Mouse (Mus musculus) liver, postnatal 0 days (tissue): ENCODE measurements around the gene Lgr6. TPM values are rescaled to one million over a fixed set of nuclear protein-coding genes. Genes with fewer than 3 reads are reported as not detected.

Source experiments
- ATAC-seq: fragments of 200-750 bp; cut with Nextera tagmentation; 2 replicates; pipeline ENCODE4 v1.8.0; 2017; ENCODE audit warnings: mild to moderate bottlenecking, moderate library complexity
- DNase-seq: peaks from one replicate; pipeline ENCODE4 v3.0.0-alpha.2; 2016
- H3K27ac ChIP-seq: fragments of 300-500 bp; sonication (generic); 2 replicates; pipeline ENCODE4 v1.5.1; 2014; ENCODE audit warnings: antibody characterized with exemption, moderate library complexity, mild to moderate bottlenecking, low read depth
- H3K27me3 ChIP-seq: fragments of 300-500 bp; sonication (generic); 2 replicates; pipeline ENCODE4 v1.6.1; 2014; ENCODE audit warnings: low read length, control low read depth, mixed read lengths; ENCODE audit not compliant: insufficient read depth
- H3K36me3 ChIP-seq: fragments of 300-500 bp; sonication (generic); replicated peaks from 2 replicates; pipeline ENCODE4 v1.6.1; 2014; ENCODE audit warnings: mild to moderate bottlenecking, control low read depth, low read length, moderate library complexity, mixed read lengths; ENCODE audit not compliant: insufficient read depth
- H3K4me1 ChIP-seq: fragments of 300-500 bp; sonication (generic); 2 replicates; pipeline ENCODE4 v1.6.1; 2014; ENCODE audit warnings: antibody characterized with exemption, mild to moderate bottlenecking, control low read depth; ENCODE audit not compliant: insufficient read depth
- H3K4me2 ChIP-seq: fragments of 300-500 bp; sonication (generic); 2 replicates; pipeline ENCODE4 v1.6.1; 2014; ENCODE audit warnings: low read depth, mild to moderate bottlenecking, low read length, moderate library complexity, mixed read lengths
- H3K4me3 ChIP-seq: fragments of 300-500 bp; sonication (generic); 2 replicates; pipeline ENCODE4 v1.5.1; 2014; ENCODE audit warnings: low read depth, low read length
- H3K9ac ChIP-seq: fragments of 300-500 bp; sonication (generic); replicated peaks from 2 replicates; pipeline ENCODE4 v1.6.1; 2014; ENCODE audit warnings: mild to moderate bottlenecking, moderate library complexity
- H3K9me3 ChIP-seq: fragments of 300-500 bp; sonication (generic); 2 replicates; pipeline ENCODE4 v1.6.1; 2016; ENCODE audit warnings: mild to moderate bottlenecking, control low read depth, low read length, mixed read lengths
- CTCF ChIP-seq: sonication (generic); IDR thresholded peaks from 2 replicates; pipeline ENCODE4 v1.5.1; 2016; ENCODE audit warnings: antibody characterized with exemption, low read depth
- EP300 ChIP-seq: IDR thresholded peaks from 2 replicates; pipeline ENCODE4 v1.6.1; 2016; ENCODE audit warnings: antibody characterized with exemption, low read depth, mild to moderate bottlenecking
- WGBS: fragments of 180-500 bp; shearing (Covaris S2); extraction: QIAGEN DNeasy Blood & Tissue Kit; methylation state at CpG from one replicate; pipeline ENCODE4 v1.1.7; 2014; ENCODE audit not compliant: insufficient replicate concordance; 5-methylcytosine and 5-hydroxymethylcytosine counted together
- polyA plus RNA-seq: library from polyadenylated mRNA; unstranded; fragments of >200 nt; fragmentation: Nextera tagmentation; extraction: Ambion mirVana; gene quantifications from 2 replicates; pipeline ENCODE4 v1.2.1, GENCODE M21; 2015

Gene Lgr6
- polyA plus RNA-seq, 1 experiment from 2014 or later = 0.32 TPM

DNA sequence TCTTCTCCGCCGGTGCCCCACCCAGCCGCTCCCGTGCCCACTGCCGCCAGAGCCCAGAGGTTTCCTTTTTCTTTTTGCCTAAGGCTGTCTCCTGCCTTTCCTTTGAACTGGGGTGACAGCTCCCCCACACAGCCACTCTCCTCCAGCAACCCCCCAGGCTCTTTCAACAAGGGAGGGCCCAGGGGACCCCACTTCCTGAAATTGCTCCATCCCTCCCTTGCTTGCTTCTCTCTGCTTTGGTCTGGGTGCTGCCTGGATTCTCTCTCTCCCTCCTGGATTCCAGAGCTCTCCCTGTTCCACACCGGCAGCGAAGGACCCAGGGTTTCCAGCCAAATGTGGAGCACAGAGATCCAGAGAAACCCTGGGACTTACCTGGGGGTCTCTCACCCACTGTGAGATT lies 4.7 kb downstream of the Lgr6 start:
- no peaks in the 10 kb centered on the region for H3K36me3 ChIP-seq
- 67% methylated on average over 7 of the region's 7 CpGs for WGBS
- peaks cover 4% of the 10 kb centered on the region; the same call in 1 of the 2 replicates for H3K4me1 ChIP-seq
- ATAC-seq (no peak), DNase-seq (no peak)
- H3K27ac ChIP-seq = no peak overlapping the region
- no peak for TF ChIP-seq EP300
- no peak for TF ChIP-seq CTCF
- no peak overlapping the region for H3K4me2 ChIP-seq
- no peaks in the 10 kb centered on the region for H3K9me3 ChIP-seq
- H3K4me3 ChIP-seq = no peak overlapping the region
- H3K9ac ChIP-seq = no peak overlapping the region
- H3K27me3 ChIP-seq = peaks cover 45% of the 10 kb centered on the region

DNA sequence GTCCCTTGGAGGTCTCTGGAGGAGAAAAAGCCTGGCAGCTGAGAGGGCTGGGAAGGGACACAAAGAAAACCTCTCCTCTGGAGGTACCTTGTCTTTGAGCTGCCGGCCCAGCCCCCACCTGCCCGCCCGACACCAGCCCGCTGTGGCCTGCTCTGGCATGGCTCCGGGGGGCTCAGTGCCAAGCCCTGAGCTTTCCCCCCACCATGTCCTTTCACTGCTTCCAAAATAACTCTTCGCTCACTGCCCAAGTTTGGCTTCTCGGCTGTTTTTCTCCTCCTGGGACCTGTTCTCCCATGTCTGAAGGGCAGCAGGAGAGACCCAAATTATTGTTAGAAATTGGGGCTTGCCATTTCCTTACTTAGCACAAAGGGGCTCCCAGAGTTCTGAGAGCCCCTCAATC lies 6.6 kb downstream of the Lgr6 start:
- peaks cover 25% of the 10 kb centered on the region; the same call in 1 of the 2 replicates for H3K27me3 ChIP-seq
- no peak overlapping the region for H3K4me2 ChIP-seq
- no peak overlapping the region for H3K4me3 ChIP-seq
- no peaks in the 10 kb centered on the region for H3K36me3 ChIP-seq
- H3K27ac ChIP-seq = no peak overlapping the region
- no peaks in the 10 kb centered on the region for H3K9me3 ChIP-seq
- ATAC-seq (no peak), DNase-seq (no peak)
- WGBS = 87% methylated on average over 7 of the region's 7 CpGs
- H3K4me1 ChIP-seq = peaks cover 6% of the 10 kb centered on the region; the same call in 1 of the 2 replicates
- TF ChIP-seq EP300 = no peak
- no peak for TF ChIP-seq CTCF
- H3K9ac ChIP-seq = no peak overlapping the region

DNA sequence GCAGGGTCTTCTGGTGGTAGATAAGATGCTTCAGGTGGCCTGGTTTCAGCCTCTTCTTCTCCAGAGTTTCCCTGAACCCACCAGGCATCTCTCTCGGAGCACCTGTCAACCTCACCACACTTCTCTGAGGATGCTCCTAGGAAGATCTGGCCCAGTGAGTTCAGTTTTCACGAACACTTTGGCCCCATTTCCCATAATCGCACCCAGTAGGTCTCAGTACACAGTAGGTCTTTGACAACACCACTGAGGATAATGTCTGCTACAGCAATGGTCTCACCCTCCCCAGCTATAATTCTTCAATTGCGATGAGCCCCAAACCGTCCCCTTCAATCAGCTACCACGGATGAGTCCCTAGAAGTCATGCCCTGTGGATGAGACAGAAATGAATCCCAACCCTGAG lies 7.6 kb downstream of the Lgr6 start:
- 73% methylated on average over 6 of the region's 6 CpGs for WGBS
- peaks cover 15% of the 10 kb centered on the region; the same call in 1 of the 2 replicates for H3K27me3 ChIP-seq
- no peak for DNase-seq

DNA sequence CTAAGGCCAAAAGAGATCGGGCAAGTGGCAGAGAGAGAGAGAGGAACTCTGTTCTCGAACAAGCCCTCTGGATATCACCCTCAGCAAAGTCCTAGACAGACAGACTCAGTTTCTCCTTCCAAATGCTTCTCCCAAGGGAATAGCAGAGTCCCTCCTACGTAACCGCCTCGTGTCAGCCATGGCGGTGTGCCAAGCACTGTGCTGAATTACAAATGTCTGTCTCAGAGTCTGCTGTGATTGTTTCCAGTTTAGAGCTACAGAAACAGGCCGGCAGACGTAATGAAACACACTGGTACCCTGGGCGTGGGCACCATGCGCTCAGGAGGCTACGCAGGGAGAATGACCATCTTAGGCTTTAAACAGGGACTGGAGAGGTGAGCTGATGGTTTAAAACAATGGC lies 8.8 kb downstream of the Lgr6 start:
- no peak for ATAC-seq
- Histone ChIP-seq H3K36me3 (no peaks in the 10 kb centered on the region), H3K4me2 (no peak overlapping the region), H3K4me1 (peaks cover 6% of the 10 kb centered on the region; the same call in 1 of the 2 replicates), H3K9me3 (no peaks in the 10 kb centered on the region), H3K27me3 (0 out of 2 replicates have a peak, but pooled peaks cover 7% of the 10 kb centered on the region), H3K4me3 (no peak overlapping the region), H3K27ac (no peak overlapping the region), H3K9ac (no peak overlapping the region)
- TF ChIP-seq EP300 (no peak), CTCF (no peak)
- DNase-seq = no peak
- WGBS = 78% methylated on average over 11 of the region's 11 CpGs

More for the DNA sequence above, 7.6 kb downstream of the Lgr6 start:
- H3K4me1 ChIP-seq = peaks cover 6% of the 10 kb centered on the region; the same call in 1 of the 2 replicates
- H3K36me3 ChIP-seq = no peaks in the 10 kb centered on the region
- no peak overlapping the region for H3K9ac ChIP-seq
- H3K27ac ChIP-seq = no peak overlapping the region
- H3K4me2 ChIP-seq = no peak overlapping the region
- ATAC-seq = no peak
- TF ChIP-seq EP300 (no peak), CTCF (no peak)
- no peak overlapping the region for H3K4me3 ChIP-seq
- no peaks in the 10 kb centered on the region for H3K9me3 ChIP-seq

DNA sequence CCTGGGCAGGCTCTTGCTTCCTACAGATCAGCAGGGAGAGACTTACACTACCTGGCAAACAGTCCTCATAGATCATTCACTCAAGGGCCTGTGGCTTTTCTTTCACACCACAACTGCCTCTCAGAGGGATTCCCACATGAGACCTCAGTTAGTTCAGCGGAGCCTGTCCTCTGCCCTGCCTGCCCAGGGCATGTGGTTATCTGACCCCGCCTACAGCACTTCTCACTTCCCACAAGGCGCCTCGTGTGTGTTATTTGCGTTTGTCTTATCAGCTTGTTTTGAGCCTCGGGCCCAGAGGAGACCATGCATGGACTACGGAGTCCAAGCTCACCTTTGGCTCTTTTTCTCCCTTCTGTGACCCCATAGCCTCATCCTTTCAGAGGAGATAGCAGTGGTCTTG lies 9.9 kb downstream of the Lgr6 start:
- peak; percentile 45 for DNase-seq
- Histone ChIP-seq H3K9me3 (no peaks in the 10 kb centered on the region), H3K9ac (0 out of 2 replicates have a peak overlapping the region, but pooled peaks have one; percentile 23), H3K4me1 (peaks cover 6% of the 10 kb centered on the region; the same call in 1 of the 2 replicates), H3K4me2 (no peak overlapping the region), H3K27ac (no peak overlapping the region), H3K27me3 (no peaks in the 10 kb centered on the region), H3K36me3 (no peaks in the 10 kb centered on the region), H3K4me3 (no peak overlapping the region)
- no peak for ATAC-seq
- 6% methylated on average over 7 of the region's 7 CpGs for WGBS
- no peak for TF ChIP-seq CTCF
- TF ChIP-seq EP300 = no peak

DNA sequence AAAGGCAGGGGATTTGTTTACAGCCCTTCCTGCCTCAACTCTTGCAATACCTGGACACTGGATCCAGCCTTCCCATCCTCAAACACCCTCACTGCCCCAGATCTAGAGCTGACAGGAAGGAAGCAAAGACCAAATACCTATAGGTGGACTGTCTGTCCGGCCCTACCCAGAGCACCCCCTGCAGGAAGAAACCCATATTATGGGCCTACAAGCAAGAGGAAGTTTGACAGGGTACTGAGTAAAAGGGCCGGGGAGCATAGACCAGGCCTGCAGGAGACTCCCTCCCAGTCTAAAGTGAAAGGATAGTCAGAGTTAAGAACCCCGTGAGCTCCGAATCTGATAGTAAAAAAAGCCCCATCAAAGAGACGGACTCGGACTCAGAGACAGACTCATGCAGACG lies 10.4 kb downstream of the Lgr6 start:
- TF ChIP-seq CTCF (peak; percentile 46), EP300 (no peak)
- no peak overlapping the region for H3K4me3 ChIP-seq
- H3K4me1 ChIP-seq = peaks cover 6% of the 10 kb centered on the region; the same call in 1 of the 2 replicates
- no peaks in the 10 kb centered on the region for H3K27me3 ChIP-seq
- 42% methylated on average over 7 of the region's 7 CpGs for WGBS
- DNase-seq (no peak), ATAC-seq (no peak)
- no peaks in the 10 kb centered on the region for H3K9me3 ChIP-seq
- no peak overlapping the region for H3K9ac ChIP-seq
- H3K27ac ChIP-seq = no peak overlapping the region
- H3K36me3 ChIP-seq = no peaks in the 10 kb centered on the region
- no peak overlapping the region for H3K4me2 ChIP-seq
